Mouse (Mus musculus) bone marrow macrophage, adult 2 months (primary cell): ENCODE data around the gene Emc3.

Experiments
- CTCF ChIP-seq: IDR thresholded peaks from 2 replicates; pipeline ENCODE4 v1.5.1; 2012; ENCODE audit warnings: low read depth, mild to moderate bottlenecking, low read length, moderate library complexity
- POLR2A ChIP-seq: IDR thresholded peaks from 2 replicates; pipeline ENCODE4 v1.6.1; 2012; ENCODE audit warnings: mild to moderate bottlenecking, low read depth, low read length, borderline replicate concordance

DNA sequence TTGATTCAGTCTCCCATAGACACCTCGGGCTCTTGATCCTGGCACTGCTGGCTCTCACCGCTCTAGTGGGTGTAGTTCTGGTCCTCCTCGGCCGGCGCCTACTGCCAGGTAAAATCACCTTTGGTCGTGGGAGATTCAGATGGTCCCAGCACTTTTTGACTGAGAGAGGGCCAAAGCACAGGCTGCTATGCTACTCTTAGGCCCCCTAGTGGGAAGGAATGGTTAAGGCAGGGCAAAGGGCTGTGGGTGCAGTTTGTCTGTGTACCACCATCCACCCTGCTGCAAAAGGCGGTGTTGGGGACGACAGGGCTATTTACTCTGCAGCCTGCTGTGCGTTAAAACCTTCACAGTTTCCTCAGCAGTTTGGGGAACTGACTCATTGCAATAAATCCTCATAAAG lies 62.4 kb downstream of the Emc3 start:
- TF ChIP-seq CTCF (no peak; the same call in 1 of the 2 replicates), POLR2A (no peak)
